Mouse (Mus musculus) kidney, adult 2 months (tissue): ENCODE results near the gene Cldn14. TPM values are rescaled to one million over a fixed set of nuclear protein-coding genes. Genes with fewer than 3 reads are reported as not detected.
"Not testable (repeated sequence)": the region's sequence is repeated elsewhere in the genome, so short reads cannot be mapped to it uniquely, and the experiment has no call there.

Source experiments
- DNase-seq: peaks from one replicate; pipeline ENCODE4 v3.0.0; 2021
- H3K27ac ChIP-seq: fragments of 200-500 bp; 2 replicates; pipeline ENCODE4 v1.5.1; 2012; ENCODE audit warnings: low read depth, low read length, control low read depth, inconsistent platforms; ENCODE audit not compliant: insufficient read depth
- H3K27me3 ChIP-seq: fragments of 200-500 bp; replicated peaks from 2 replicates; pipeline ENCODE4 v1.6.1; 2012; ENCODE audit warnings: mild to moderate bottlenecking, moderate library complexity, low read length, inconsistent platforms; ENCODE audit not compliant: control insufficient read depth, insufficient read depth
- H3K36me3 ChIP-seq: fragments of 200-500 bp; 2 replicates; pipeline ENCODE4 v1.6.1; 2012; ENCODE audit warnings: mild to moderate bottlenecking, moderate library complexity, low read length, inconsistent platforms; ENCODE audit not compliant: control insufficient read depth, insufficient read depth
- H3K4me1 ChIP-seq: fragments of 200-500 bp; 2 replicates; pipeline ENCODE4 v1.6.1; 2011; ENCODE audit warnings: low read length; ENCODE audit not compliant: control insufficient read depth, insufficient read depth
- H3K4me3 ChIP-seq: fragments of 200-500 bp; 2 replicates; pipeline ENCODE4 v1.5.1; 2011; ENCODE audit warnings: mild to moderate bottlenecking, low read depth, low read length, control low read depth; ENCODE audit not compliant: insufficient read depth
- CTCF ChIP-seq: fragments of 200-500 bp; conservative IDR thresholded peaks from 2 replicates; pipeline ENCODE4 v1.5.1; 2011; ENCODE audit warnings: low read depth, mild to moderate bottlenecking, control low read depth, low read length, moderate library complexity, mixed read lengths; ENCODE audit not compliant: insufficient read depth, insufficient read length
- POLR2A ChIP-seq: fragments of 200-500 bp; IDR thresholded peaks from one replicate; pipeline ENCODE4 v1.6.1; 2011; ENCODE audit warnings: low read depth, low read length, control low read depth
- WGBS: fragments of 180-500 bp; shearing (Covaris S2); methylation state at CpG from one replicate; pipeline ENCODE4 v1.1.7; 2018; 5-methylcytosine and 5-hydroxymethylcytosine counted together
- polyA plus RNA-seq: library from polyadenylated mRNA; depleted of rRNA; stranded (reverse); fragments of >200 nt; gene quantifications from 2 replicates; pipeline ENCODE4 v1.2.3, GENCODE M21; 2012

Gene Cldn14
- polyA plus RNA-seq, 1 experiment = 0.38 TPM

GRCm38 (mm10) chr16:94017953-94018352, 9.3 kb upstream of the Cldn14 start:
- Histone ChIP-seq H3K4me1 (no peaks in the 10 kb centered on the region), H3K27ac (no peak overlapping the region), H3K36me3 (no peaks in the 10 kb centered on the region), H3K27me3 (no peaks in the 10 kb centered on the region), H3K4me3 (no peak overlapping the region)
- no peak for DNase-seq
- no peak for TF ChIP-seq POLR2A
- TF ChIP-seq CTCF = no peak
- WGBS = 65% methylated on average over 4 of the region's 4 CpGs

GRCm38 (mm10) chr16:94014489-94015096, 6.0 kb upstream of the Cldn14 start:
- TF ChIP-seq POLR2A = no peak
- no peak for TF ChIP-seq CTCF
- no peak overlapping the region for H3K4me3 ChIP-seq
- no peaks in the 10 kb centered on the region for H3K27me3 ChIP-seq
- H3K4me1 ChIP-seq = no peaks in the 10 kb centered on the region
- DNase-seq = no peak
- no peak overlapping the region for H3K27ac ChIP-seq
- WGBS = 87% methylated on average over 5 of the region's 5 CpGs
- no peaks in the 10 kb centered on the region for H3K36me3 ChIP-seq

- H3K36me3 ChIP-seq, H3K27ac ChIP-seq, H3K4me3 ChIP-seq, H3K27me3 ChIP-seq, DNase-seq, H3K4me1 ChIP-seq: not testable (repeated sequence)
- WGBS = 74% methylated on average over 8 of the region's 8 CpGs
Observed at GRCm38 (mm10) chr16:94013328-94014086, 4.9 kb upstream of the Cldn14 start.

GRCm38 (mm10) chr16:94011224-94011623, 2.6 kb upstream of the Cldn14 start:
- no peaks in the 10 kb centered on the region for H3K4me1 ChIP-seq
- no peak for DNase-seq
- TF ChIP-seq POLR2A (no peak), CTCF (no peak)
- H3K4me3 ChIP-seq = no peak overlapping the region
- H3K27ac ChIP-seq = no peak overlapping the region
- WGBS = 10% methylated on average over 5 of the region's 5 CpGs
- no peaks in the 10 kb centered on the region for H3K36me3 ChIP-seq
- no peaks in the 10 kb centered on the region for H3K27me3 ChIP-seq

GRCm38 (mm10) chr16:94010633-94011032, 2.0 kb upstream of the Cldn14 start:
- Histone ChIP-seq H3K27me3 (no peaks in the 10 kb centered on the region), H3K4me1 (no peaks in the 10 kb centered on the region), H3K27ac (no peak overlapping the region), H3K4me3 (no peak overlapping the region), H3K36me3 (no peaks in the 10 kb centered on the region)
- TF ChIP-seq POLR2A (no peak), CTCF (no peak)
- WGBS = 88% methylated on average over 3 of the region's 3 CpGs
- DNase-seq = no peak

GRCm38 (mm10) chr16:94010156-94010555, 1.5 kb upstream of the Cldn14 start:
- Histone ChIP-seq H3K27ac (no peak overlapping the region), H3K27me3 (no peaks in the 10 kb centered on the region), H3K4me3 (no peak overlapping the region), H3K4me1 (no peaks in the 10 kb centered on the region), H3K36me3 (no peaks in the 10 kb centered on the region)
- no peak for TF ChIP-seq CTCF
- TF ChIP-seq POLR2A = no peak
- DNase-seq = no peak
- WGBS = 82% methylated on average over 5 of the region's 5 CpGs

GRCm38 (mm10) chr16:94009356-94009755, 719 bp upstream of the Cldn14 start:
- H3K27ac ChIP-seq = no peak overlapping the region
- H3K4me1 ChIP-seq = no peaks in the 10 kb centered on the region
- no peaks in the 10 kb centered on the region for H3K27me3 ChIP-seq
- TF ChIP-seq POLR2A (no peak), CTCF (no peak)
- no peak overlapping the region for H3K4me3 ChIP-seq
- no peak for DNase-seq
- H3K36me3 ChIP-seq = no peaks in the 10 kb centered on the region
- 83% methylated on average over 5 of the region's 5 CpGs for WGBS
